Mouse (Mus musculus) midbrain, embryonic 11.5 days (tissue): ENCODE results near the gene Zbtb34. TPM values are rescaled to one million over a fixed set of nuclear protein-coding genes. Genes with fewer than 3 reads are reported as not detected.

ENCODE experiments used
- ATAC-seq: fragments of 200-750 bp; cut with Nextera tagmentation; 2 replicates; pipeline ENCODE4 v1.8.0; 2017; ENCODE audit warnings: moderate TSS enrichment, moderate library complexity; ENCODE audit not compliant: low FRiP score
- DNase-seq: peaks from one replicate; pipeline ENCODE4 v3.0.0; 2015; ENCODE audit warnings: low spot score; ENCODE audit errors: missing footprints
- H3K27ac ChIP-seq: fragments of 300-500 bp; sonication (generic); 2 replicates; pipeline ENCODE4 v1.5.1; 2014; ENCODE audit warnings: low read depth, low read length
- H3K27me3 ChIP-seq: fragments of 300-500 bp; sonication (generic); 2 replicates; pipeline ENCODE4 v1.6.1; 2014; ENCODE audit warnings: mild to moderate bottlenecking, low read length, moderate library complexity, mixed read lengths; ENCODE audit not compliant: control insufficient read depth, insufficient read depth
- H3K36me3 ChIP-seq: fragments of 300-500 bp; sonication (generic); 2 replicates; pipeline ENCODE4 v1.6.1; 2014; ENCODE audit warnings: mild to moderate bottlenecking, low read length, moderate library complexity, mixed read lengths; ENCODE audit not compliant: control insufficient read depth, insufficient read depth
- H3K4me1 ChIP-seq: fragments of 300-500 bp; sonication (generic); 2 replicates; pipeline ENCODE4 v1.6.1; 2014; ENCODE audit warnings: low read length; ENCODE audit not compliant: control insufficient read depth, insufficient read depth
- H3K4me2 ChIP-seq: fragments of 300-500 bp; sonication (generic); 2 replicates; pipeline ENCODE4 v1.6.1; 2014; ENCODE audit warnings: mild to moderate bottlenecking, moderate library complexity
- H3K4me3 ChIP-seq: fragments of 300-500 bp; sonication (generic); 2 replicates; pipeline ENCODE4 v1.5.1; 2014; ENCODE audit warnings: low read depth, low read length
- H3K9ac ChIP-seq: fragments of 300-500 bp; sonication (generic); 2 replicates; pipeline ENCODE4 v1.6.1; 2014; ENCODE audit warnings: low read length
- H3K9me3 ChIP-seq: fragments of 300-500 bp; sonication (generic); 2 replicates; pipeline ENCODE4 v1.6.1; 2016; ENCODE audit warnings: low read length; ENCODE audit not compliant: control insufficient read depth
- WGBS: fragments of 180-500 bp; shearing (Covaris S2); extraction: QIAGEN DNeasy Blood & Tissue Kit; methylation state at CpG from one replicate; pipeline ENCODE4 v1.1.7; 2014; 5-methylcytosine and 5-hydroxymethylcytosine counted together
- polyA plus RNA-seq: library from polyadenylated mRNA; unstranded; fragments of >200 nt; fragmentation: Nextera tagmentation; extraction: Ambion mirVana; gene quantifications from 2 replicates; pipeline ENCODE4 v1.2.1, GENCODE M21; 2014

Zbtb34 gene
- polyA plus RNA-seq, 1 experiment from 2014 or later: 8.0 TPM

- ATAC-seq (no peak), DNase-seq (peak; percentile 51)
- no peak overlapping the region for H3K4me2 ChIP-seq
- H3K27ac ChIP-seq: no peak overlapping the region
- no peaks in the 10 kb centered on the region for H3K36me3 ChIP-seq
- H3K4me1 ChIP-seq: no peaks in the 10 kb centered on the region
- no peak overlapping the region for H3K4me3 ChIP-seq
- H3K9ac ChIP-seq: no peak overlapping the region
- no peaks in the 10 kb centered on the region for H3K9me3 ChIP-seq
- 89% methylated on average over 5 of the region's 5 CpGs for WGBS
- H3K27me3 ChIP-seq: no peaks in the 10 kb centered on the region
Measured at GRCm38 (mm10) chr2:33400541-33400940, 30.6 kb downstream of the Zbtb34 start.

- H3K9me3 ChIP-seq: no peaks in the 10 kb centered on the region
- WGBS: 95% methylated on average over 6 of the region's 7 CpGs
- H3K4me1 ChIP-seq: no peaks in the 10 kb centered on the region
- ATAC-seq (no peak), DNase-seq (peak; percentile 60)
- no peaks in the 10 kb centered on the region for H3K36me3 ChIP-seq
- no peak overlapping the region for H3K4me3 ChIP-seq
- H3K4me2 ChIP-seq: no peak overlapping the region
- no peak overlapping the region for H3K9ac ChIP-seq
- H3K27ac ChIP-seq: no peak overlapping the region
- no peaks in the 10 kb centered on the region for H3K27me3 ChIP-seq
Measured at GRCm38 (mm10) chr2:33399091-33399490, 32.0 kb downstream of the Zbtb34 start.

- no peak for ATAC-seq
Measured at GRCm38 (mm10) chr2:33397036-33397435, 34.1 kb downstream of the Zbtb34 start.

GRCm38 (mm10) chr2:33395053-33395452, 36.1 kb downstream of the Zbtb34 start:
- ATAC-seq: no peak
- Histone ChIP-seq H3K27me3 (no peaks in the 10 kb centered on the region), H3K4me1 (no peaks in the 10 kb centered on the region), H3K36me3 (no peaks in the 10 kb centered on the region), H3K27ac (no peak overlapping the region), H3K9ac (no peak overlapping the region), H3K4me3 (no peak overlapping the region), H3K4me2 (no peak overlapping the region), H3K9me3 (no peaks in the 10 kb centered on the region)
- peak; percentile 75 for DNase-seq
- 89% methylated on average over 2 of the region's 2 CpGs for WGBS

More at GRCm38 (mm10) chr2:33397036-33397435, 34.1 kb downstream of the Zbtb34 start:
- H3K9me3 ChIP-seq: no peaks in the 10 kb centered on the region
- no peak overlapping the region for H3K4me2 ChIP-seq
- WGBS: 89% methylated on average over 4 of the region's 4 CpGs
- H3K36me3 ChIP-seq: no peaks in the 10 kb centered on the region
- H3K4me3 ChIP-seq: no peak overlapping the region
- no peak overlapping the region for H3K9ac ChIP-seq
- no peak overlapping the region for H3K27ac ChIP-seq
- no peaks in the 10 kb centered on the region for H3K4me1 ChIP-seq
- DNase-seq: no peak
- H3K27me3 ChIP-seq: no peaks in the 10 kb centered on the region

- H3K27me3 ChIP-seq: no peaks in the 10 kb centered on the region
- ATAC-seq (no peak), DNase-seq (peak; percentile 66)
- H3K9ac ChIP-seq: no peak overlapping the region
- WGBS: 79% methylated on average over 11 of the region's 11 CpGs
- no peaks in the 10 kb centered on the region for H3K9me3 ChIP-seq
- no peak overlapping the region for H3K27ac ChIP-seq
- no peak overlapping the region for H3K4me2 ChIP-seq
- H3K4me1 ChIP-seq: no peaks in the 10 kb centered on the region
- H3K36me3 ChIP-seq: no peaks in the 10 kb centered on the region
- no peak overlapping the region for H3K4me3 ChIP-seq
Measured at GRCm38 (mm10) chr2:33393951-33394635, 37.0 kb downstream of the Zbtb34 start.

- Histone ChIP-seq H3K4me1 (no peaks in the 10 kb centered on the region), H3K36me3 (no peaks in the 10 kb centered on the region), H3K9ac (no peak overlapping the region), H3K27ac (no peak overlapping the region), H3K27me3 (no peaks in the 10 kb centered on the region), H3K9me3 (no peaks in the 10 kb centered on the region), H3K4me2 (no peak overlapping the region), H3K4me3 (no peak overlapping the region)
- no peak for ATAC-seq
- DNase-seq: peak; percentile 60
Measured at GRCm38 (mm10) chr2:33393021-33393420, 38.1 kb downstream of the Zbtb34 start.

GRCm38 (mm10) chr2:33371648-33372408, 59.3 kb downstream of the Zbtb34 start:
- Histone ChIP-seq H3K4me1 (peaks cover 4% of the 10 kb centered on the region), H3K27ac (no peak overlapping the region; the same call in 1 of the 2 replicates), H3K4me3 (peak overlapping the region; percentile 53), H3K4me2 (peak overlapping the region; percentile 65; the same call in 1 of the 2 replicates), H3K9me3 (no peaks in the 10 kb centered on the region), H3K27me3 (no peaks in the 10 kb centered on the region), H3K36me3 (no peaks in the 10 kb centered on the region), H3K9ac (0 out of 2 replicates have a peak overlapping the region, but pooled peaks have one; percentile 36)
- 35% methylated on average over 17 of the region's 18 CpGs for whole genome bisulfite sequencing
- DNase-seq (no peak), ATAC-seq (no peak)

GRCm38 (mm10) chr2:33370777-33371647, 60.1 kb downstream of the Zbtb34 start, which contains the start of gene Ralgps1:
Ralgps1 (minus strand) TSS chr2:33371486.
- H3K4me1 ChIP-seq: peaks cover 4% of the 10 kb centered on the region
- no peaks in the 10 kb centered on the region for H3K27me3 ChIP-seq
- peak; percentile 100 for DNase-seq
- H3K4me3 ChIP-seq: peak within 1 kb of the TSS; percentile 53
- peak within 1 kb of the TSS; percentile 65 for H3K9ac ChIP-seq
- H3K4me2 ChIP-seq: peak within 1 kb of the TSS; percentile 65
- ATAC-seq: peak; percentile 99
- under 1% methylated on average over 54 of the region's 74 CpGs for WGBS
- H3K9me3 ChIP-seq: no peaks in the 10 kb centered on the region
- H3K36me3 ChIP-seq: no peaks in the 10 kb centered on the region
- H3K27ac ChIP-seq: peak within 1 kb of the TSS; percentile 90
